Mouse (Mus musculus) cerebellum, postnatal 36 days (tissue): ENCODE data around the gene Bcl2l13.

ENCODE experiments used
- DNase-seq, 2 experiments: peaks; one replicate each; pipeline ENCODE4 v3.0.0; 2021 to 2022; ENCODE audit warnings: mixed read lengths in 2 of 2

Gene Bcl2l13

GRCm38 (mm10) chr6:120930450-120931306 is 94.7 kb downstream of the Bcl2l13 start:
- DNase-seq = no peak

GRCm38 (mm10) chr6:120932597-120932996 is 96.6 kb downstream of the Bcl2l13 start:
- no peak for DNase-seq

GRCm38 (mm10) chr6:120933670-120934069 is 97.7 kb downstream of the Bcl2l13 start:
- DNase-seq = no peak

- DNase-seq = no peak
These were observed 98.2 kb downstream of the Bcl2l13 start for GRCm38 (mm10) chr6:120934176-120934575.

GRCm38 (mm10) chr6:120937104-120937617 is 101.1 kb downstream of the Bcl2l13 start:
- no peak for DNase-seq

- DNase-seq = no peak
These were observed 102.1 kb downstream of the Bcl2l13 start for GRCm38 (mm10) chr6:120937999-120938608.

GRCm38 (mm10) chr6:120938763-120939450 is 102.9 kb downstream of the Bcl2l13 start:
- DNase-seq = no peak

- DNase-seq = no peak
These were observed 103.8 kb downstream of the Bcl2l13 start for GRCm38 (mm10) chr6:120939783-120940182.

- no peak for DNase-seq
These were observed 104.6 kb downstream of the Bcl2l13 start for GRCm38 (mm10) chr6:120940446-120941083.

- DNase-seq = no peak
These were observed 105.1 kb downstream of the Bcl2l13 start for GRCm38 (mm10) chr6:120941084-120941481.

GRCm38 (mm10) chr6:120941575-120941974 is 105.6 kb downstream of the Bcl2l13 start:
- DNase-seq = no peak
